Mouse (Mus musculus) c-Kit-positive CD71-positive TER-119-positive erythroid progenitor cells, embryonic 14.5 days (primary cell): Measurements from ENCODE around the gene Cox7a2l.

Experiments used
- DNase-seq: peaks from one replicate; pipeline ENCODE4 v3.0.0-alpha.2; 2013; ENCODE audit warnings: low spot score

The Cox7a2l gene

GRCm38 (mm10) chr17:83453587-83453986 lies 63.5 kb downstream of the Cox7a2l start:
- DNase-seq, result no peak

DNA sequence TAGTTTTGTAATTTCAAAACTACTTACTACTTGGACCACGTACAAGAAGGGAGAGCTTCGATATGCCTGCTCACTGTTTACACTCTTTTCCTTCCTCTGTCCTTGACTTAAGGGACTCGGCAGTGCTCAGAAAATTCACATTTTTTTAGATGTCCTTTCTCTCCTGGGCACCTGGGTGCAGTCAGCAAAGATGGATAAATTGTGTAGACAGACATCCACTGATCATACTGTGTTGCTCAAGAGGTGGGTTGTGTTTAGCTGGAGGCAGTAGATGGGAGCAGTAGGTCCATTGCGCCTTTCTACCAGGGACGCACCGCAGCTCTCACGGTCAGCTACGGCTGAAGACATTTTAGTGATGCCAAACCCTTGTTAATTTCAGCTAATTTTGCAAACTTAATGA lies 64.7 kb downstream of the Cox7a2l start:
- DNase-seq, result no peak
